Mouse (Mus musculus) cortical plate, adult 2 months (tissue): ENCODE data around the gene Scyl3. TPM values are rescaled to one million over a fixed set of nuclear protein-coding genes. Genes with fewer than 3 reads are reported as not detected.

ENCODE experiments used
- H3K27ac ChIP-seq: fragments of 200-500 bp; 2 replicates; pipeline ENCODE4 v1.5.1; 2012; ENCODE audit warnings: low read length, control low read depth, inconsistent platforms; ENCODE audit not compliant: insufficient read depth
- H3K4me1 ChIP-seq: fragments of 200-500 bp; 2 replicates; pipeline ENCODE4 v1.6.1; 2011; ENCODE audit warnings: low read length; ENCODE audit not compliant: control insufficient read depth, insufficient read depth
- H3K4me3 ChIP-seq: fragments of 200-500 bp; 2 replicates; pipeline ENCODE4 v1.5.1; 2011; ENCODE audit warnings: mild to moderate bottlenecking, low read length, control low read depth; ENCODE audit not compliant: insufficient read depth
- CTCF ChIP-seq: fragments of 200-500 bp; IDR thresholded peaks from 2 replicates; pipeline ENCODE4 v1.5.1; 2011; ENCODE audit warnings: mild to moderate bottlenecking, control low read depth, low read length; ENCODE audit not compliant: insufficient read depth; ENCODE audit errors: extremely low read depth
- POLR2A ChIP-seq: fragments of 200-500 bp; IDR thresholded peaks from 2 replicates; pipeline ENCODE4 v1.6.1; 2011; ENCODE audit warnings: mild to moderate bottlenecking, low read length, control low read depth; ENCODE audit not compliant: insufficient read depth; ENCODE audit errors: extremely low read depth
- polyA plus RNA-seq: library from polyadenylated mRNA; depleted of rRNA; stranded (reverse); fragments of >200 nt; gene quantifications from 2 replicates; pipeline ENCODE4 v1.2.3, GENCODE M21; 2012

The Scyl3 gene
- polyA plus RNA-seq, 1 experiment, result 23.8 TPM

GRCm38 (mm10) chr1:163908389-163908788 lies 20.5 kb upstream of the Scyl3 start:
- no peak for TF ChIP-seq POLR2A
- TF ChIP-seq CTCF, result no peak
- Histone ChIP-seq H3K27ac (no peak overlapping the region), H3K4me3 (no peak overlapping the region), H3K4me1 (no peaks in the 10 kb centered on the region)

DNA sequence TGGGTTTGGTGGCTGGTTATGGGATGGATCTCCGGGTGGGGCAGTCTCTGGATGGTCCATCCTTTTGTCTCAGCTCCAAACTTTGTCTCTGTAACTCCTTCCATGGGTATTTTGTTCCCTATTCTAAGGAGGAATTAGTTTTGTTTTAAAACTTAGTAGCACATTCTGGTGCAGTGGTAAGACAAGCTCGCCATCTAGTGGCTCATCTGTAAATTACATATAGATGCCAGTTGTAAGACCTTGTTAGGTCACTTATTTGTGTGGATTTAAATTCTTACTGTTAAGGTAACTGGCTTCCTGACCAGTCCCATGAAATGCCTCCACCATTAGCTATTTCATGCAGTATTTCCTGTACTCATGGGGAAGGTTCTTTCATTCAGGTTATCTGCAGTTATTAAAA lies 18.6 kb upstream of the Scyl3 start:
- no peak for TF ChIP-seq POLR2A
- no peak for TF ChIP-seq CTCF
- Histone ChIP-seq H3K4me1 (no peaks in the 10 kb centered on the region), H3K4me3 (no peak overlapping the region), H3K27ac (no peak overlapping the region)

GRCm38 (mm10) chr1:163910785-163911184 lies 18.1 kb upstream of the Scyl3 start:
- Histone ChIP-seq H3K4me3 (no peak overlapping the region), H3K4me1 (no peaks in the 10 kb centered on the region)
- TF ChIP-seq CTCF, result no peak
- no peak for TF ChIP-seq POLR2A

DNA sequence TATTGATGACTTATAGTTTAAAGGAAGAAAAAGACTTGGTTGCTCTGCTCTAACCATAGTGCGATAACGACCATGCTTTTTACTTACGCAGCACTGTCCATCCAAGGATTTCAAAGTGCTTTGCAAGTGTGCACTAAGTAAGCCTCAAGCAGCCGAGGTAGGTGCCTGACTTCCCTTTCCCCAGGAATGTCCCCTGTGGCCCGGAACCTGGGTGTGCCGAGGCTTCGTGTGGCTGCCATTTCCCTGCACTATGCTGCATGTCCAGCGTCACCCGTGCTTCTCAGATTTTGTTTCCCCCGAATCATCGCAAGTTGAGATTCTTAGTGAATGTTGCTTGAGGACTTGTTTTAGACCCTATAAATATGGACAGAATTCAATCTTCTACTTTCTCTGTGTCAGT lies 16.9 kb upstream of the Scyl3 start:
- Histone ChIP-seq H3K4me1 (no peaks in the 10 kb centered on the region), H3K27ac (no peak overlapping the region), H3K4me3 (no peak overlapping the region)
- TF ChIP-seq CTCF, result no peak

More at GRCm38 (mm10) chr1:163910785-163911184, 18.1 kb upstream of the Scyl3 start:
- no peak overlapping the region for H3K27ac ChIP-seq

- no peak overlapping the region for H3K4me3 ChIP-seq
- no peak overlapping the region for H3K27ac ChIP-seq
- no peak for TF ChIP-seq POLR2A
- no peak for TF ChIP-seq CTCF
- H3K4me1 ChIP-seq, result no peaks in the 10 kb centered on the region
Measured at GRCm38 (mm10) chr1:163917349-163918160, 11.3 kb upstream of the Scyl3 start.

GRCm38 (mm10) chr1:163924093-163924492 lies 4.8 kb upstream of the Scyl3 start:
- H3K4me1 ChIP-seq, result no peaks in the 10 kb centered on the region; the same call in 1 of the 2 replicates
- TF ChIP-seq POLR2A (no peak), CTCF (no peak)
- no peak overlapping the region for H3K27ac ChIP-seq
- H3K4me3 ChIP-seq, result no peak overlapping the region

DNA sequence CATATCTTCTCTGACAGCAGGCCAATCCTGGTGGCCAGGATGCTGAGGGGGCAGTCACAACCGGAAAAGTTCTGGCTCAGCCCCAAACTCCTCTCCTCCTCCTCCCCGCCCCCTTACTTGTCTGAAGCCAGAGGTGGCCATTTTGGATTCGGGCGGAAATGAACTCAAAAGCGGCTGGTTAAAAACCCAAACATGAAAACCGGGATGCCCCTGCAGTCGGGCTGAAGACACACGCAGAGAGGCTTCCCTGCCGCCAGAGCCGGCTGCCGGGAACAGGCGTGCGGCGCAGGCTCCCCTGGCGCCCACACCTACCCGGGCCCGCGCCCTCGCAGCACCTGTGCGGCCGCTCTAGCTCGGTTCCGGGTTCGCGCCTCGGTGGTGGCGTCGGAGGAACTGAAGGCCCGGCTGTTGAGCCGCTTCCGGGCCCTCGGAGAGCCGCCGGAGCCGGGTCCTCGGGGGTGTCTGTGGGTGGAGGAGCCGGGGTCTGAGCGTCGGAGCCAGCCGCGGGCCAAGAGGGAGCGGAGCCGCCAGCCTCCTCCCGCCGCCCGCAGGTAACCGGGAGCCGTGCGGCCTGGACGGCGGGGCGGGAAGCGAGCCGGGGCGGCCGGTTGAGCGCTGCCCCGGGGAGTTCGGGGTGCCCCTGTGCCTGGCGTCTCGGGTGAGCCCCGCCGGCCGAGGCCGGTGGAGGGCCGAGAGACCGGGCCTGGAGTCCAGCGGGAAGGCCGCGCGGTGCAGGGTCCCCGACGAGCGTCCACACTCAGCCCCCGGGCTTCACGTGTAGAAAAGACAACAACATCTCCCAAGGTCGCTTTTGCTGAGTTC lies 947 bp downstream of the Scyl3 start:
- Histone ChIP-seq H3K4me3 (peak overlapping the region; percentile 62), H3K27ac (peak overlapping the region; percentile 95), H3K4me1 (peaks cover 5% of the 10 kb centered on the region)
- TF ChIP-seq CTCF, result no peak
- peak; percentile 40 for TF ChIP-seq POLR2A

GRCm38 (mm10) chr1:163930458-163930794 lies 1.5 kb downstream of the Scyl3 start:
- TF ChIP-seq POLR2A (no peak), CTCF (no peak)
- Histone ChIP-seq H3K4me1 (peaks cover 5% of the 10 kb centered on the region), H3K4me3 (peak overlapping the region; percentile 62), H3K27ac (no peak overlapping the region)

DNA sequence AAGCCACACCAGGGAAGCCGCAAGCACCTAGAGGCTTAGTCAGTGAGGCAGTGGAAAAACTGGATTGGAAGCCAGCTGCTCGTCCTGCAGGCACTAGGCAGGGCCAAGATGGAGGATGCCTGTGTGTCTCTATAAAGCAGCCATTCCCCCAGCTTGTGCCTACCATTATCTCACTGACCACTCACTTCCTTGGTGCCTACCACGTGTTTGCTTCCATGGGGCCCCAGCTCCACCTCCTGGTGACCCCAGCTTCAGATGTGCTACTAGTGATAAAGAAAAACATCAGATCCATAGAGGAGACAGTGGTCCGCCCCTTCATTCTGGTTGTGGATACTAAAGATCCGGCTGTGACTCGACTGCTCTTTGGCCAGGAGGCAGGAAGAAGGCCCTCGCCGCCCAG lies 2.9 kb downstream of the Scyl3 start:
- Histone ChIP-seq H3K27ac (no peak overlapping the region), H3K4me1 (peaks cover 5% of the 10 kb centered on the region), H3K4me3 (no peak overlapping the region)
- TF ChIP-seq POLR2A, result no peak
- no peak for TF ChIP-seq CTCF

- Histone ChIP-seq H3K27ac (no peak overlapping the region), H3K4me3 (no peak overlapping the region), H3K4me1 (peaks cover 5% of the 10 kb centered on the region)
- no peak for TF ChIP-seq CTCF
- TF ChIP-seq POLR2A, result no peak
Measured at GRCm38 (mm10) chr1:163934591-163934990, 5.7 kb downstream of the Scyl3 start.
